Mouse (Mus musculus): Measurements from ENCODE around the gene Gbgt1. TPM values are rescaled to one million over a fixed set of nuclear protein-coding genes. Genes with fewer than 3 reads are reported as not detected.
"Not testable (repeated sequence)": the region's sequence is repeated elsewhere in the genome, so short reads cannot be mapped to it uniquely, and the experiment has no call there.

The Gbgt1 gene
- polyA plus RNA-seq, 1 experiment from 2014 or later: 1.7 TPM

- H3K36me3 ChIP-seq (ENCODE audit: control insufficient read depth, insufficient read depth, low read length): no peaks in the 10 kb centered on the region
- H3K4me1 ChIP-seq (ENCODE audit: control insufficient read depth, insufficient read depth, low read depth, low read length): no peaks in the 10 kb centered on the region
- no peaks in the 10 kb centered on the region for H3K27me3 ChIP-seq (replicated peaks; ENCODE audit: control insufficient read depth, insufficient read depth, low read length)
- WGBS: 80% methylated on average over 16 of the region's 16 CpGs
- H3K9ac ChIP-seq (ENCODE audit: low read depth, low read length): no peak overlapping the region
- H3K9me3 ChIP-seq (ENCODE audit: control insufficient read depth, low read length): no peaks in the 10 kb centered on the region
- H3K27ac ChIP-seq (ENCODE audit: low read depth, low read length): no peak overlapping the region
- no peak overlapping the region for H3K4me2 ChIP-seq (ENCODE audit: low read length)
- ATAC-seq: no peak
- H3K4me3 ChIP-seq (ENCODE audit: low read length): no peak overlapping the region
Observed at GRCm38 (mm10) chr2:28495801-28496595, 693 bp upstream of the Gbgt1 start.

DNA sequence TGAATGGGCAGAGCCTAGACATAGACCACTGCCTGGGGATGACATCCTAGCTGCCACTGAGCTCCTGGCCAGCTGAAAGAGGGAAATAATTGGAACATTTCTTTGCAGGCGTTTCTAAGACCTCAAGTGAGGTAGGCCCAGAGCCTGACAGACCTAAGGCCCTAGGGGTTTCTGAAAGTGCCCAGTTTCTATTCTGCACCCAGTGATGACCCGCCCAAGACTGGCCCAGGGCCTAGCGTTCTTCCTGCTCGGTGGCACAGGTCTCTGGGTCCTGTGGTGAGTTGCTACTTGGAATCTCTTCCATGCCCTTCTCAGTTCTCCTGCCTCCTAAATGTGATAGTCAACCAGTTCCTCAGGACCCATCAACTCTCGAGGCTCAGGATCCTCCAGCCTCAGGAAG lies 870 bp downstream of the Gbgt1 start:
- no peak for ATAC-seq

DNA sequence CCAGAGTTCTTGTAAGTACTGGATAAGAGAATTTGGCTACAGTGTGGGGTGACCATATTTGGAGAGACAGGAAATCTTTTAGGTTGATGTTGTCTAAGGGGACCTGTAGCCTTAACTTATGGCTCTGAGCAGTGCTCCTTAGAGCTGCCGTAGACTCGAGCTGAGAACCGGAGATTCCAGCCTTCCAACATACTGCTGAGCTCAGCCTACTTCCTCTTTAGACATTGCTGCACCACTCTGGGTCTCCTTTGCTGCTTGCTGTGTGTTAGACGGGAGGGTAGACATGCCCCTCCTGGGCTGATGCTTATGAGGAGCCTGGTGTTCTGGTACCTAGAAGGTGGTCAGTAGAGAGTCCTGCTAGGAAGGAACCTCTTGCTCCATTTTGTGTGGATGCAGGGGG lies 1.7 kb downstream of the Gbgt1 start:
- 86% methylated on average over 4 of the region's 4 CpGs for WGBS
- Histone ChIP-seq H3K4me2 (ENCODE audit: low read length) (no peak overlapping the region), H3K27ac (ENCODE audit: low read depth, low read length) (no peak overlapping the region), H3K9me3 (ENCODE audit: control insufficient read depth, low read length) (no peaks in the 10 kb centered on the region), H3K4me3 (ENCODE audit: low read length) (no peak overlapping the region), H3K27me3 (replicated peaks; ENCODE audit: control insufficient read depth, insufficient read depth, low read length) (no peaks in the 10 kb centered on the region), H3K36me3 (ENCODE audit: control insufficient read depth, insufficient read depth, low read length) (no peaks in the 10 kb centered on the region), H3K4me1 (ENCODE audit: control insufficient read depth, insufficient read depth, low read depth, low read length) (no peaks in the 10 kb centered on the region), H3K9ac (ENCODE audit: low read depth, low read length) (no peak overlapping the region)
- no peak for ATAC-seq

More for the DNA sequence above, 870 bp downstream of the Gbgt1 start:
- WGBS: 84% methylated on average over 5 of the region's 5 CpGs
- Histone ChIP-seq H3K4me2 (ENCODE audit: low read length) (no peak overlapping the region), H3K9me3 (ENCODE audit: control insufficient read depth, low read length) (no peaks in the 10 kb centered on the region), H3K4me3 (ENCODE audit: low read length) (no peak overlapping the region), H3K9ac (ENCODE audit: low read depth, low read length) (no peak overlapping the region), H3K27me3 (replicated peaks; ENCODE audit: control insufficient read depth, insufficient read depth, low read length) (no peaks in the 10 kb centered on the region), H3K36me3 (ENCODE audit: control insufficient read depth, insufficient read depth, low read length) (no peaks in the 10 kb centered on the region), H3K27ac (ENCODE audit: low read depth, low read length) (no peak overlapping the region), H3K4me1 (ENCODE audit: control insufficient read depth, insufficient read depth, low read depth, low read length) (no peaks in the 10 kb centered on the region)

DNA sequence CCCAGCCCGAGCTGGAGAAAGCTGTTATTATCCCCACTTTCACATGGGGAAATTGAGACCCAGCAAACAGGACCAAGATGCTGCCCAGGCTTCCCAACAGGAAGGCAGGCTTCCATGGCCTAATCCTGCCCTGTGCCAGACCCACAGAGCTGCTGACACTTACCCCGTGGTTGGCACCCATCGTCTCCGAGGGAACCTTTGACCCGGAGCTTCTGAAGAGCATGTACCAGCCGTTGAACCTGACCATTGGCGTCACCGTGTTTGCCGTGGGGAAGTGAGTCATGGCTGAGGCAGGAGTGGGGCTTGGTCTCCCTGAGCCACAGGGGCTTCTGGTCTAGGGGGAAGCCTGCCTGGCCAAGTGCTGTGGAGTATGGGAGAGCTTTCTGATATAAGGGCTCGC lies 6.3 kb downstream of the Gbgt1 start:
- Histone ChIP-seq H3K36me3 (ENCODE audit: control insufficient read depth, insufficient read depth, low read length) (no peaks in the 10 kb centered on the region), H3K9me3 (ENCODE audit: control insufficient read depth, low read length) (no peaks in the 10 kb centered on the region), H3K4me3 (ENCODE audit: low read length) (no peak overlapping the region), H3K27ac (ENCODE audit: low read depth, low read length) (no peak overlapping the region), H3K4me2 (ENCODE audit: low read length) (no peak overlapping the region), H3K27me3 (replicated peaks; ENCODE audit: control insufficient read depth, insufficient read depth, low read length) (no peaks in the 10 kb centered on the region), H3K4me1 (ENCODE audit: control insufficient read depth, insufficient read depth, low read depth, low read length) (no peaks in the 10 kb centered on the region), H3K9ac (ENCODE audit: low read depth, low read length) (no peak overlapping the region)
- no peak for ATAC-seq
- 91% methylated on average over 10 of the region's 10 CpGs for WGBS

DNA sequence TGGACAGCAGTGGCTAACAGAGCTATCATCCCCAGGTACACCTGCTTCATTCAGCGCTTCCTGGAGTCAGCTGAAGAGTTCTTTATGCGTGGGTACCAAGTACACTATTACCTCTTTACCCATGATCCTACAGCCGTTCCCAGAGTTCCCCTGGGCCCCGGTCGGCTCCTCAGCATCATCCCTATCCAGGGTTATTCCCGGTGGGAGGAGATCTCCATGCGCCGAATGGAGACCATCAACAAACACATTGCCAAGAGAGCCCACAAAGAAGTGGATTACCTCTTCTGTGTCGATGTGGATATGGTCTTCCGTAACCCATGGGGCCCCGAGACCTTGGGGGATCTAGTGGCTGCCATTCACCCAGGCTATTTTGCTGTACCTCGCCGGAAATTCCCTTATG lies 8.0 kb downstream of the Gbgt1 start:
- ATAC-seq: no peak

DNA sequence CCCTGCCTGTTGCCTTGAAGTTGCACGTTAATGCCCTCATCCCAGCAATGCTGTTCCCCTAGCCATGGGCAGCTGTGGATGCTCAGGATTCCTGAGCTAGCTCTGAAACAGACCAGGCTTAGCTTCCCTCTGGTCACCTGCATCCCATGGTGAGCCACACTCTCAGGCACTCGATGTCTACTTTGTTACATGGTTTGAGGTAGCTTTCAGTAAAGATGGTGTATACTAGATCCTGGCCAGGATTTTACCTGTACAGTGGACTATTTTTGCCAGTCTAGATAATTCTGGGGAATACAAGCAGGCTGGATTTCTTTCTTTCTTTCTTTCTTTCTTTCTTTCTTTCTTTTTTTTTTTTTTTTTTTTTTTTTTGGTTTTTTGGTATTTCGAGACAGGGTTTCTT lies 9.1 kb downstream of the Gbgt1 start, which contains the start of gene Gm10134:
Gene Gm10134 (plus strand): TSS at position 301 of the 400 bp plus-strand sequence.
- no peak for ATAC-seq

More for the DNA sequence above, 8.0 kb downstream of the Gbgt1 start:
- Histone ChIP-seq H3K4me3 (ENCODE audit: low read length) (no peak overlapping the region), H3K4me2 (ENCODE audit: low read length) (no peak overlapping the region), H3K9ac (ENCODE audit: low read depth, low read length) (no peak overlapping the region), H3K4me1 (ENCODE audit: control insufficient read depth, insufficient read depth, low read depth, low read length) (no peaks in the 10 kb centered on the region), H3K9me3 (ENCODE audit: control insufficient read depth, low read length) (no peaks in the 10 kb centered on the region), H3K27me3 (replicated peaks; ENCODE audit: control insufficient read depth, insufficient read depth, low read length) (no peaks in the 10 kb centered on the region), H3K27ac (ENCODE audit: low read depth, low read length) (no peak overlapping the region), H3K36me3 (ENCODE audit: control insufficient read depth, insufficient read depth, low read length) (no peaks in the 10 kb centered on the region)
- WGBS: 91% methylated on average over 13 of the region's 13 CpGs

GRCm38 (mm10) chr2:28506291-28506690 lies 9.6 kb downstream of the Gbgt1 start:
- ATAC-seq: no peak
- Histone ChIP-seq H3K27me3 (replicated peaks; ENCODE audit: control insufficient read depth, insufficient read depth, low read length) (no peaks in the 10 kb centered on the region), H3K4me1 (ENCODE audit: control insufficient read depth, insufficient read depth, low read depth, low read length) (no peaks in the 10 kb centered on the region), H3K36me3 (ENCODE audit: control insufficient read depth, insufficient read depth, low read length) (no peaks in the 10 kb centered on the region), H3K27ac (ENCODE audit: low read depth, low read length) (no peak overlapping the region), H3K9ac (ENCODE audit: low read depth, low read length) (no peak overlapping the region), H3K4me2 (ENCODE audit: low read length) (no peak overlapping the region), H3K4me3 (ENCODE audit: low read length) (no peak overlapping the region), H3K9me3 (ENCODE audit: control insufficient read depth, low read length) (no peaks in the 10 kb centered on the region)
- WGBS: 90% methylated on average over 6 of the region's 6 CpGs

More for the DNA sequence above, 9.1 kb downstream of the Gbgt1 start, which contains the start of gene Gm10134:
- H3K4me1 ChIP-seq (ENCODE audit: control insufficient read depth, insufficient read depth, low read depth, low read length): no peaks in the 10 kb centered on the region
- no peaks in the 10 kb centered on the region for H3K9me3 ChIP-seq (ENCODE audit: control insufficient read depth, low read length)
- H3K27me3 ChIP-seq (replicated peaks; ENCODE audit: control insufficient read depth, insufficient read depth, low read length): no peaks in the 10 kb centered on the region
- H3K9ac ChIP-seq (ENCODE audit: low read depth, low read length): no peak within 1 kb of the TSS
- no peak within 1 kb of the TSS for H3K4me2 ChIP-seq (ENCODE audit: low read length)
- WGBS: 82% methylated on average over 3 of the region's 3 CpGs
- no peak within 1 kb of the TSS for H3K4me3 ChIP-seq (ENCODE audit: low read length)
- H3K27ac ChIP-seq (ENCODE audit: low read depth, low read length): no peak within 1 kb of the TSS
- H3K36me3 ChIP-seq (ENCODE audit: control insufficient read depth, insufficient read depth, low read length): no peaks in the 10 kb centered on the region

DNA sequence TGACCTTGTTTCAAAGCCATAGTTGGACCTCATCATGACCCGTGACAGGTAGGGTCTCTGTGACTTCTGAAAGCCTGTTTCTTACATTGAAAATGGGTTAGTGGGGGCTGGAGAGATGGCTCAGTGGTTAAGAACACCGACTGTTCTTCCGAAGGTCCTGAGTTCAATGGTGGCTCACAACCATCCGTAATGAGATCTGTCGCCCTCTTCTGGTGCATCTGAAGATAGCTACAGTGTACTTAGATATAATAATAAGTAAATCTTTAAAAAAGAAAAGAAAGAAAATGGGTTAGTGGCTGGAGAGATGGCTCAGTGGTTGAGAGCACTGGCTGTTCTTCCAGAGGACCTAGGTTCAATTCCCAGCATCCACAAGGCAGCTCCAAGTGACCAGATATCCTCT lies 14.9 kb downstream of the Gbgt1 start:
- ATAC-seq; H3K36me3 ChIP-seq (ENCODE audit: control insufficient read depth, insufficient read depth, low read length); H3K9me3 ChIP-seq (ENCODE audit: control insufficient read depth, low read length); H3K9ac ChIP-seq (ENCODE audit: low read depth, low read length); H3K27me3 ChIP-seq (replicated peaks; ENCODE audit: control insufficient read depth, insufficient read depth, low read length); H3K27ac ChIP-seq (ENCODE audit: low read depth, low read length); H3K4me3 ChIP-seq (ENCODE audit: low read length); H3K4me2 ChIP-seq (ENCODE audit: low read length): not testable (repeated sequence)
- peaks cover 27% of the 10 kb centered on the region for H3K4me1 ChIP-seq (ENCODE audit: control insufficient read depth, insufficient read depth, low read depth, low read length)
- WGBS: 52% methylated on average over 5 of the region's 5 CpGs

- 2% methylated on average over 52 of the region's 71 CpGs for WGBS
Observed at GRCm38 (mm10) chr2:28512798-28513401, 16.2 kb downstream of the Gbgt1 start, which contains the start of gene Ralgds. Ralgds (plus strand) TSS chr2:28513125.

More at GRCm38 (mm10) chr2:28512798-28513401, 16.2 kb downstream of the Gbgt1 start, which contains the start of gene Ralgds:
- H3K9ac ChIP-seq (ENCODE audit: low read depth, low read length): peak within 1 kb of the TSS; percentile 96
- H3K27me3 ChIP-seq (replicated peaks; ENCODE audit: control insufficient read depth, insufficient read depth, low read length): no peaks in the 10 kb centered on the region
- H3K9me3 ChIP-seq (ENCODE audit: control insufficient read depth, low read length): no peaks in the 10 kb centered on the region
- peak; percentile 73 for ATAC-seq
- no peaks in the 10 kb centered on the region for H3K36me3 ChIP-seq (ENCODE audit: control insufficient read depth, insufficient read depth, low read length)
- H3K27ac ChIP-seq (ENCODE audit: low read depth, low read length): peak within 1 kb of the TSS; percentile 87
- peak within 1 kb of the TSS; percentile 71 for H3K4me2 ChIP-seq (ENCODE audit: low read length)
- H3K4me3 ChIP-seq (ENCODE audit: low read length): peak within 1 kb of the TSS; percentile 70
- peaks cover 39% of the 10 kb centered on the region for H3K4me1 ChIP-seq (ENCODE audit: control insufficient read depth, insufficient read depth, low read depth, low read length)

Measured in hindbrain, embryonic 16.5 days (tissue).